Mouse (Mus musculus) spleen, postnatal 10 days (tissue): ENCODE results near the gene Fundc2.

Source experiments
- DNase-seq, 2 experiments: peaks; one replicate each; pipeline ENCODE4 v3.0.0; 2021 to 2022; ENCODE audit warnings: low spot score in 2 of 2

Gene Fundc2

GRCm38 (mm10) chrX:75382195-75382771 is at the start of gene Fundc2, which contains the start of gene F8:
Gene Fundc2 (plus strand): TSS chrX:75382399.
Gene F8 (minus strand): TSS chrX:75382615.
- peak; percentile 61 to 78 for DNase-seq

- DNase-seq: peak in 1 of 2 experiments; percentile 12
These were observed 12.0 kb upstream of the Fundc2 start for GRCm38 (mm10) chrX:75370197-75370596.

- no peak for DNase-seq
These were observed 9.4 kb upstream of the Fundc2 start for GRCm38 (mm10) chrX:75372666-75373425.

GRCm38 (mm10) chrX:75376815-75377214 is 5.4 kb upstream of the Fundc2 start:
- DNase-seq: no peak

- no peak for DNase-seq
These were observed 1.0 kb upstream of the Fundc2 start for GRCm38 (mm10) chrX:75381176-75381575.

GRCm38 (mm10) chrX:75381699-75382098 is 500 bp upstream of the Fundc2 start:
- no peak for DNase-seq

- DNase-seq: no peak
These were observed 17.3 kb downstream of the Fundc2 start for GRCm38 (mm10) chrX:75399471-75399870.

GRCm38 (mm10) chrX:75402668-75403067 is 20.5 kb downstream of the Fundc2 start:
- peak in 1 of 2 experiments; percentile 18 for DNase-seq

GRCm38 (mm10) chrX:75403350-75403749 is 21.2 kb downstream of the Fundc2 start:
- DNase-seq: no peak

- DNase-seq: no peak
These were observed 27.5 kb downstream of the Fundc2 start for GRCm38 (mm10) chrX:75409711-75410110.

GRCm38 (mm10) chrX:75415936-75416785 is 34.0 kb downstream of the Fundc2 start, which contains the start of the genes Cmc4, Mtcp1 and Brcc3:
Gene Cmc4 (minus strand): TSS chrX:75416584.
Gene Mtcp1 (minus strand): TSS chrX:75416588.
Gene Brcc3 (plus strand): TSS chrX:75416628.
- peak; percentile 84 to 92 for DNase-seq
